Mouse (Mus musculus) urinary bladder, postnatal 10 days (tissue): ENCODE results near the gene Acmsd.
"Not testable (repeated sequence)": the region's sequence is repeated elsewhere in the genome, so short reads cannot be mapped to it uniquely, and the experiment has no call there.

Experiments
- DNase-seq: peaks from one replicate; pipeline ENCODE4 v3.0.0; 2022; ENCODE audit warnings: low spot score

Acmsd gene

GRCm38 (mm10) chr1:127729096-127729495 is at the start of gene Acmsd:
TSS of gene Acmsd (plus strand) at chr1:127729413.
- DNase-seq: no peak

DNA sequence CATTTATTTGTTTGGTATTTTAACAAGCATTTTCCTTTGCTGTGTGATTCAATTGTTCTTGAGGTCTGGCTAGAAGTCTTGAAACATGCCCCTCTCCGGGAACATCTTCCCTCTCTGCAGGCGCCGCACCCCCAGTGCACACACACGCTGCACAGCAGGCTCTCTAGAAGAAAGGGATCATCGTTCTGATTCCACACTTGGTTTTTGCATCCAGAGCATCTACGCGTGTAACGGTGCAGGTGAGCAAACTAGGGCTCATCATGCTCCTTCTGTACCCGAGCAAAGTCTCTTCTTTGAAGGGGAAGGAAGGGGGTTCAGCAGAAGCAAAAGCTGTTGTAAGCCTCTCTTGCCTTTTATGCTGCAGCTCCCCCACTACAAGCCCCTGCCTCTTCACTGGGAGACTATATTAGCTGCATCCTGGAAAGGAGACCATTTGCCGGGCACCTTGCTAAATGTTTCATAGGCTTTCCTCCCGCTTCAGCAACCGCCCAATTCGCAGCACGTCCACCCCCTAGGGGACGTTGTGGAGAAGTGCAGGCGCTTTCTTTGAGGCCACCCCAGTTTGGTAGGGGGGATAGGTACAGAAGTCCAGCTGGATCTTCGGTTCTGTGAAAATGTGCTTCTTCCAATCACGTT is 49.6 kb upstream of the Acmsd start, which contains the start of gene Tmem163:
TSS of gene Tmem163 (minus strand) at position 51 of the 636 bp plus-strand sequence.
- DNase-seq: no peak

GRCm38 (mm10) chr1:127696533-127696932 is 32.7 kb upstream of the Acmsd start:
- no peak for DNase-seq

DNA sequence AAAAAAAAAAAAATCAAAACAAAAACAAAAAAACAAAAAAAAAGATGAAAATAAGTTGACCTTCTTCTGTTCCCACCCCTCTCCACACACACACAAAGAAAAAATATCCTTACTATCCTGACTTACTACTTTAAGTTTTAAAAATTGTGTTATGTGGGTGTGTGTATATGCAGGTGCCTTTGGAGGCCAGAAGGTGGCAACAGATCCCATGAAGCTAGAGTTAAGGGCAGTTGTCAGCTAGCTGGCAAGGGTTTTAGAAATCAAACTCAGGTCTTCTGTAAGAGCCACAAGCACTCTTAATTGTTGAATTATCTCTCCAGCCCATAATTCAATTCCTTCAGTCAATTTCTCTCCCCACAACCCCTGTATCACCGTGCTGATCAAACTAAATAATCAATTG is 27.0 kb upstream of the Acmsd start:
- DNase-seq: no peak

DNA sequence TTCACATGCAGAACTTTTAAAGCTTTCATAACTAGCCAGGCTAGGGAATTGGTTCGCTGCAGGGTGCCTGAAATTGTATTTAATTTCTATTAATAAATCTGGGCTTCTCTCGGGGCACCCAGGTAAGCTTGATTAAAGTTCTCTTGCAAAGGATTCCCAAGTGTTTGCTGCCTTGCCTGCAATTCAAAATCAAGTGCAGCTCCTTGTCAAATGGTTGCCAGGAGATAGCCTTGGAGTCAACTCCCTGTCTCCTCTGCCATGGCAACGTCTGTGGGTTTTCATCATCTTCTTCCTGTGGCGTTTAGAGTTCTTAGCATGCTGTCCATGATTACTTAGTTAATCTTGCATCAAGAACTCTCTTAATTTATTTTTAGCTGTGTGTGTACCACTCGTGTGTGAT is 22.9 kb upstream of the Acmsd start:
- DNase-seq: no peak

GRCm38 (mm10) chr1:127716441-127716840 is 12.8 kb upstream of the Acmsd start:
- no peak for DNase-seq

GRCm38 (mm10) chr1:127718290-127718689 is 10.9 kb upstream of the Acmsd start:
- DNase-seq: no peak

- no peak for DNase-seq
Observed at GRCm38 (mm10) chr1:127723596-127723995, 5.6 kb upstream of the Acmsd start.

DNA sequence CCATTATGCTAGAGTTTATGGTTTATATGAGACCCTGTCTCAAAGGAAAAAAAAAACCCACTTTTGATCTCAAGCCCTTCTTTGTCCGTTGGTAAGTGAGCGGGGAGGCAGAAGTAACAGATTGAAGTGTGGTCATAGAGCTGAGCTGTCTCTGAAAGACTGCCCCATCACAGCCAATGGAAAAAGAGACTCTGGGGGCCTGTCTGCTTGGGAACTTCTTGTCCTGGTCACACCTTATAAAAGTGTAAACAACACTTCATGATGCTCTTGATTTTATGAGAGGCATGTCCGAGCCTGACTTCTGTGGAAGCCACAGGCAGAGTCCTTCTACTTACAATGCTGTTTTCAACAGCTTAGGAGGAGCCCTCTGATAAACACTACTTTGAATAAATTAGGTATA is 1.9 kb downstream of the Acmsd start:
- no peak for DNase-seq

GRCm38 (mm10) chr1:127732435-127732834 is 3.2 kb downstream of the Acmsd start:
- no peak for DNase-seq

GRCm38 (mm10) chr1:127732841-127733240 is 3.6 kb downstream of the Acmsd start:
- no peak for DNase-seq

- DNase-seq: no peak
Observed at GRCm38 (mm10) chr1:127735356-127735755, 6.1 kb downstream of the Acmsd start.

- no peak for DNase-seq
Observed at GRCm38 (mm10) chr1:127750401-127751102, 21.3 kb downstream of the Acmsd start.

GRCm38 (mm10) chr1:127755806-127756205 is 26.6 kb downstream of the Acmsd start:
- no peak for DNase-seq

DNA sequence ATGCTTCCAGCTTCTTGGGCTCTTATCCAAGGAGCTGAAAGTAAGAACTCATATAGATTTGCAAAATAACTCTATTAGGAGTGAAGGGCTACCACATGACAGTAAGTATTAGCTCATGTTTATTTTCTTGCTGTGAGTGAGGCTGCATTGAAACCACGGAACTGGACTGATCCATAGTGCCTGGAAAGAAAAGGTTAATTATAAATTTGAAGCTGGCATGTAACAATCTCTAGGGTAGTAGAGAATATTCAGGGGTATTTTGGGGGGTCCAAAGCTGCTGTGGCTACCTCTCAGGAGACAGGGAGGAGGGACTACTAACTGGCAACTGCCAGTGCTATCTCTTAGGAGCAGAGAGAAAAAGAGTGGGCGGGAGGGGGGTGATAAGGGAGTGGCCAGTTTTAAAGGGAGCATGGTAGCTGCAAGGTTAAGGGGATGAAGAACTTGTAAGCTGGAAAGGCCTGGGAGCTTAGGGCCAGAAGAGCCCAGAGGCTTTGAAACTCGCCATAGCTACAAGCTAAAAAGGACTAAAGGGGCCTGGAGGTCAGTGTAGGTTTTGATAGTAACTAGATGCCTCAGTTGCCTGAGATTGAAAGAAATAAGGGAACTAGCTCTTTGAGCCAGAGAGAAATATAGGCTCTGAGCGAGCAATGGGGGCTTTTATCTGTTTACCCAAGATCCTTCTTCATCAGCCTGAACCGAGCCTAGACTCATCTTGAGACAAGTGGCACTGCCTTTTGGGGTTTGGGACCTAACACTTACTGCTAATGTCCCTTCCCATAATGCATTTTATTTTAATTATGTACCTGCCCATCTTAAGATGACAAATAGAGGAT is 27.3 kb downstream of the Acmsd start:
- no peak for DNase-seq

- not testable (repeated sequence) for DNase-seq
Observed at GRCm38 (mm10) chr1:127757164-127757545, 27.9 kb downstream of the Acmsd start.

DNA sequence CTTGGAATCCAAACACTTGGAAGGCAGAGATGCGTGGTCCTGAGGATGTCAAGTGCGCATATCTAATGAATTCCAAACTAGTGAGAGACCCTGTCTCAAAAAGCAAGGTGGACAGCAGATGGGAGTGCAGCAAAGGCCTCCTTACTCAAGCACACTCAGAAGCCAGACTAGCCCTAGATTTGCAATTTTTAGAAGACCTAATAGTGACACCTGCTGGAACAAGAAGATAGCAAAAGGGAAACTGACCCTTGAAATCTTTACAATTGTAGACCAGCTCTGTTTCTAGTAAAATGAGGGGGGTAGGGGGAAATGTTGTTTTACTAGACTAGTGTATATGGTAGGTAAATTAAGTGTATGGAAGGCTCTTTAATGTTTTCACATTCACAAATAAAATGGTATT is 36.3 kb downstream of the Acmsd start:
- no peak for DNase-seq

DNA sequence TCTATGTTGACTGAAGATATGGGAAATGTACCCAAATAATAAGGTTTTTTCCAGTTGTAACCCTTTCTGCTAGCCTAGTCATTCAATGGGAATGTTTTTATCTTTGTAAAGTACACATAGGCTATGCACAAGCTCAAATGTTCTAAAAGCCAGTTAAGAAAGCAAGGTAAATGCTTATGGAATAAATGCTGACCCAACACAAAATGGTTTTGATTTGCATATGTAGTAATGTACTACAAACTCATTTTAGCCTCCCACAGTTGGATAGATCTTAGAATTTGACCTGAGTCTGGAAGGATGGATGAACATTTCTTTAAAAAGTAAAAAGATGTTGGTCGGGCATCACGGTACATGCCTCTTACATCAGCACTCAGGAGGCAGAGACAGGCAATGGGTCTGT is 37.5 kb downstream of the Acmsd start:
- DNase-seq: no peak

DNA sequence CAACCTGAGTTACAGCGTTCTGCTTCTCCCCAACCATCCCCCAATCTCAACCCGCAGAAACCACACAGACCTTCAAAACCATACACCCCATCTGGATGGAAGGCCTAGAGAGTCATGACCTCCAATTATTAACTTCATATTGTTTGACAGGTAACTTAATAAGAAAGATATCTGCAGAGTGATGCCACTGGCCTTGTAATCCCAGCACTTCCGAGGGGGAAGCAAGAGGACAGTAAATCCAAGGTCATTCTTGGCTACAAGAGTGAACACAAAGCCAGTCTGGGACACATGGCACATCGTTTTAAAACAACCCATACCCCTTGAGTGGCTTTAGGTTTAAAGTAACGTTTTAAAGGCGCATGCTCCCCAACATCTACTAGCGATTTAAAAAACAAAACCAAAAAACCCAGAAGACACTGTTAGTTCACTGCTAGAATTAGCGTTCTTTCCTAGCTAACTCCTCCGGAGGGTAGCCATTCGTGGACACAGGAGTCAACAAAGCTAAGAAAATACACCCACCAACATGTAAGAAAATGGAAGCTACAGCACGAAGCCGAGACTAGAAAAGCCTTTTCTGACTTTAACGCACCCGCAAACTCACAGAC is 44.1 kb downstream of the Acmsd start:
- no peak for DNase-seq

DNA sequence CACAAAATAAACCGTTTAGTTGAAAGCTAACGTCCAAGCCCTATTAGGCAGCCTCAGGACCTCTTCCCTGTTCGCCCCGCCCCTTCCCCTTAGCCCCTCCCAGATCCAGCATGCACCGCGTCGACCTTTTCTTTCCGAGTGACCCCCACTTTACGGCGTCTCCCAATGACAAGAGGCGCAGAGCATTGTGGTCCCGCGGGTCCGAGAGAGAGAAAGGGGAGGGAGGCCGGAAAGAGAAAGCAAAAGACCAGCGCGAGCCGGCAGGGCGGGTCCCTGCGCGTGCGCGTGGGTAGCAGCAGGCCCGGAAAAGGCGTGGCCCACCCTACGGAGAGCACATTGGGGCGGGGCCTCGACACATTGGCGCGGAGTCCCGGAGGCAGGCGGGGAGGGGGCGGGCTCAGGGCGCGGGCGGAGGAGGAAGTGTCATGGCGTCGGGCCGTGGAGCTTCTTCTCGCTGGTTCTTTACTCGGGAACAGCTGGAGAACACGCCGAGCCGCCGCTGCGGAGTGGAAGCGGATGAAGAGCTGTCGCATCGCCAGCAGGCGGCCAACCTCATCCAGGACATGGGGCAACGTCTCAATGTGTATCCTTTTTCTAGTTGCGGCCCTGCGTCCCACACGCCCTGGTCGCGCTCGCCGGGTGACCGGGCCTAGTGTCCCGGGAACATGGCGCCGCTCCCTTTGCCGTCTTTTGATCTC is 44.7 kb downstream of the Acmsd start, which contains the start of gene Ccnt2:
TSS of gene Ccnt2 (plus strand) at position 362 of the 698 bp plus-strand sequence.
- peak; percentile 96 for DNase-seq

- no peak for DNase-seq
Observed at GRCm38 (mm10) chr1:127774501-127774880, 45.3 kb downstream of the Acmsd start.

DNA sequence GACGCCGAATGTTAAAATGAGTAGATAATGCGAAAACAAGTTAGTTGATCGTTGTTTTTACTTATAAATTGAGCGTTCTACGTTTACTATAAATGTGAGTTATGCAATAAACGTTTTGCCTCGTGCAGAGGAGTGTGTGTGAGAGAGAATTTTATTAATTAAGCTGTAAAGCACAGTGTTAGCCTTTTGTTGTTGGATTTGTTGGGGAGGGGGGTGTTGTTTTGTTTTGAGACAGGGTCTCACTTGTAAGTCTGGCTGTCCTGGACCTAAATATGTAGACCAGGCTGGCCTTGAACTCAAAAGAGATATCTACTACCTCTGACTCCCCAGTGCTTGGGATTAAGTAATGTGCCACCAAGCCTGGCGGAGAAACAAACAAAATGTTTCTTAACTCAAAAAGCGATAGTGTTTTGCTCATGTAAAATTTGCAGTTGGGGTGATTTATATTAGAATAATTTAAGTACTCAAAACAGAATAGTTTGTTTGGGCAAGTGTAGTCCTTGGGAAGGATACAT is 46.0 kb downstream of the Acmsd start:
- DNase-seq: no peak
